Mouse (Mus musculus): ENCODE data around the gene C1qtnf9.

Gene C1qtnf9

DNA sequence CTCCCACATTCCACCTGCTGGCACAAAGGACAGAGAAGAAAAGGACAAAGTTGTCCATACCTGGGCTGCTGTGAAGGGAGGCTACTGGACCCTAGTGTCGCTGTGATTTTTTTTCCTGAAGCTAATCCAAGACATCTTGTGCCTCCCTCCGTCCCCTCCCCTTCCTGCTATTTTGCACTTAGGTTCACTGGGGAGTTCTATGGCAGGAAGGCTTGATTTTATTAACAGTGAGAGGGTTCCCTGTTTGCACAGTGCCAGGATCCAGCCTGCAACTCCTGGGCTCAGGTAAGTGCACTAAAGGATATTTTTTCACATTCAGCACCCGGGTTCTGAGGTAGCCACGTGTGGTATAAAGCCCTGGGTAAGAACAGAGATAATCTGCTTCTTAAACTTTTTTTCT lies at the start of gene C1qtnf9:
C1qtnf9 (plus strand) TSS at position 251 of the 400 bp plus-strand sequence.
- DNase-seq (ENCODE audit: low read depth, low spot score): no peak

DNA sequence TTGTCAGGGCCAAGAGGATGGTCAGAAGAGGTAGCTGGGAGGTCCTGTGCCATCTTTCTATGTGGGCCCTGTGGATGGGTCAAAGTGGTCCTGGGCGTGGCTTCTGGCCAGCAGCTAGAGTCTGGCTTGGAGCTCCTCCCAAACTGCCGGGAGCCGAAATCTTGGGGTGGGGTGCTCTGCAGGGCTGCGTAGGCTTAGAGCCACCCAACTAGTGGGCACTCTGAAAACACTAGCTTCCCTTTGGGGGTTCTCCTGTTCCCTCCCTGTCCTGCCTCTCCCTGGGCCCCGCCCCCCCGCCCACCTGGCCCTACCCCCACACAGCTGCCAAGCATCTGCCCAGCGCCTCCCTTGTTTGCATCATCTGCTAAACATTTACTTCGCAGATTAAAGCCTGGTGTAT lies 46.6 kb upstream of the C1qtnf9 start:
- no peak for DNase-seq (ENCODE audit: low read depth, low spot score)

DNA sequence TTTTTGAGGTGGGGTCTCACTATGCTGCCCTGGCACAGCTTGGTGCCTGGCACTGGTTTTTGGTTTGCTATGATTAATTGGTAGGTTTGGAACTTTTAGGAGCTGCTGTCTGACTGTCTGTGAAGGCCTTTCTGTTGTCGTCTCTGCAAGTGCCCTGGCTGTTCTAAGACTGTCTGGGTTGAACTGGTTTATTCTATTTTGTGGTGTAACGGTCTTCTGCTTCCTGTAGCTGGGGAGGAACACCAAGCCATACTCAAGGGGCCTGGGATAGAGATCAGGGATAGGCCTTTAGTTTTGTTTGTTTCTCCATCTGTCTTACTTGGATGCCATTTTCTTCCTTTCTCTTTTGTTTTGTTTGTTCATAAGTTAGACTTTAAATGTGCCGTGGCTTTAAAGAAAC lies 46.0 kb upstream of the C1qtnf9 start:
- DNase-seq (ENCODE audit: low read depth, low spot score): no peak

DNA sequence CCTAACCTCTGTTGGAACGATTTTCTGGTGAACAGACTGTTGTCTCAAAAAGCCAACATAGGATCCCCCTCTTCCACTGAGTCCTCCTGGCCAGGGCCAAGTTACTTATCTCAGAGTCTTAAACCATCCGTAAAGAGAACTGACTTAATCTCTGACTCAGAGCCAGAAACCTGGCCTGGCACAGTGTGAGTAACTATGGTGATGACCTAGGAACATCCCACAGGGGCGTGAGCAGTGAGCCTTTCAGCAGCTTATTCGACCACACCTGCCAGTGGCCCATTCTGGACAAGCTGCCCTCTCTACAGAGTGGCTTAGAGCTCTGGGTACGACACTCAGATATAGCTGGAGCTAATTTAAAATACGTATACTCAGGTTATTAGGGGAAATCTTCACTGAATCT lies 41.8 kb upstream of the C1qtnf9 start:
- DNase-seq (ENCODE audit: low read depth, low spot score): no peak

DNA sequence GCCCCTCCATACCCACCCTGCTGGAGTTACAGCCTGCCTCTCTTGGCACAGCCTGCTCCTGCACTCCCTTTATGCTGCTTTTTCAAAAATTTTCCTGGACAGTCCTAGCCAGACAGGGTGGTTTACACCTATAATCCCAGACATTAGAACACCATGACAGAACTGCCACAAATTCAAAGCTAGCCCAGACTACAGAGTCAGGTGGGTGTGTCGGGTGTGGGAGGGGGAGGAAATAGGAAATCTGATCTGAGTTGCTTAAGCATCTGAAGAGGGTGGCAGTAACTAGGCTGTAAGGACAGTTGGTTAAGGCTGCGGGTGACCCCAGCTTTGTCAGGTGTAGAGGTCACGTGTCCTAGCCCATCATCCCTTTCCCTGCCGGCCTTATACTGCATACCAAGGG lies 40.8 kb upstream of the C1qtnf9 start:
- no peak for DNase-seq (ENCODE audit: low read depth, low spot score)

DNA sequence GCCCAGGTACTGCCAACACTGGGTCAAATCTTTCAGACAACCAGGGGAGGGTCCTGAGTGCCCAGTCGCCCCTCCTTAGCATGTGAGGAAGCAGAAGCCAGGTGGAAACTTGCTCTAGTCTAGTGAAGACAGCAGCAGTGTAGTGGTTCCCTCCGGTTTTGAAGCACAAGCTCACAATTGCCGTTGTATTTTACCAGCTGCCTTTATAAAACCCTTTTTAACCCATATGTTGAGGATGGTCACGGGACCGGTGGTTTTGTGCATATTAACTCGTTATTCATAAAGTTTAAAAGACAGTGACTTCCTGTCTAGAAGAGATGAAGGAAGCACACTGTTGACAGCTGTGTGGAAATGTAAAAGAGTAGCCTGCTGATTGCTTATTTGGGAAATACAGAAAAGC lies 35.9 kb upstream of the C1qtnf9 start:
- DNase-seq (ENCODE audit: low read depth, low spot score): no peak

DNA sequence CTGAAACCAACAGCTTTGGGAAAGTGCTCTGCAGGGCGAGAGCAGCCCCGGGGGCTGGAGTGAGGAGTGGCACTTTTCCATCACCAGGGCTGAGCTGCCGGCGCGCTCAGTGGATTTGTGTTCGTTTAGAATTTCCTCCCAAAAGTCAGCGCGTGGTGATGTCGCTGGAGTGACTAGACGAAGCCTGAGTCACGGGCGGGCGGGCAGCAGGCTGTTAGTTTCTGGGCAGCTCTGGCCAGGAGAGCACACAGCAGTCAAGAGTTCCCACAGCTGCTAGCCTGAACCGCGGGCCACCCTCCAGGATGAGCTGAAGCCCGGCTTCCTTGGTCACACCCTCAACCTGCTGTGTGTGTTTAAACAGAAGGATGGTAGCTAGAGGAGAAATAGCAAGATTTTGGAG lies 35.1 kb upstream of the C1qtnf9 start:
- DNase-seq (ENCODE audit: low read depth, low spot score): no peak

DNA sequence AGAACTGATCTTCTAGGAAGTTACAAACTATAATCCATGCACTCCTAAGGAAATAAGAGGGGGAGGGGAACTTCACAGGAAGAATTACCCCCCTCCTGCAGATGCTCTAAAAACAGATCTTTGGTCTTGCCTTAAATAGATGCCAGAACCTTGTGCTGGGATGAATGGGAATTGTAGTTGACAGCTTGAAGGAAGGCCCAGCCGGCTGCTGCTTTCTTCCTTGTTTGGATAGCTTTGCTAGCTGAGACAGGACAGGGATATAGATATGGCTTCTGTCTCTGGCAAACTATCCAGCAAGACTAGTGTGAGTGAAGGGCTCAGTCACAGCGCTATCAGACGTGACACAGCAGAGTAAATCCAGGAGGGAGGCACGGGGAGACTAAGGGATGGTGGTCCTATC lies 34.2 kb upstream of the C1qtnf9 start:
- no peak for DNase-seq (ENCODE audit: low read depth, low spot score)

DNA sequence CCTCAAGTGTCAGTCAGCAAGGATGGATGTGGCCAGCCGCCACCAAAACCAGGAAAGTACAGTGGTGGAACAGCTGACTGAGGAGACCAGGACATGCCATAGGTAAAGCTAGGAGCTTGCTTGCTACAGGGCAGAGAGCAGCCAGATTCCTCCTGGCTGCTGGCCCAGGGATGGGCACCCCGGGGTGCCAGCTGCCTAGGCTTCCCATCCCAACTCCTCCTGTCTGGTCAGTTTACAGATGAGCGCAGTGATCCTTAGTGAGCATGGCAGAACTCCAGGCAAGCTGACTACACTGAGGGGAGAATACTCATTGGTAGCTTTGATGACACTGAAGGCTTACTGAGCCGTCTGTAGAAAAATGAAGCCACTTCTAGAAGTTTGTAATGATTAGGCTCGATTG lies 32.7 kb upstream of the C1qtnf9 start:
- no peak for DNase-seq (ENCODE audit: low read depth, low spot score)

DNA sequence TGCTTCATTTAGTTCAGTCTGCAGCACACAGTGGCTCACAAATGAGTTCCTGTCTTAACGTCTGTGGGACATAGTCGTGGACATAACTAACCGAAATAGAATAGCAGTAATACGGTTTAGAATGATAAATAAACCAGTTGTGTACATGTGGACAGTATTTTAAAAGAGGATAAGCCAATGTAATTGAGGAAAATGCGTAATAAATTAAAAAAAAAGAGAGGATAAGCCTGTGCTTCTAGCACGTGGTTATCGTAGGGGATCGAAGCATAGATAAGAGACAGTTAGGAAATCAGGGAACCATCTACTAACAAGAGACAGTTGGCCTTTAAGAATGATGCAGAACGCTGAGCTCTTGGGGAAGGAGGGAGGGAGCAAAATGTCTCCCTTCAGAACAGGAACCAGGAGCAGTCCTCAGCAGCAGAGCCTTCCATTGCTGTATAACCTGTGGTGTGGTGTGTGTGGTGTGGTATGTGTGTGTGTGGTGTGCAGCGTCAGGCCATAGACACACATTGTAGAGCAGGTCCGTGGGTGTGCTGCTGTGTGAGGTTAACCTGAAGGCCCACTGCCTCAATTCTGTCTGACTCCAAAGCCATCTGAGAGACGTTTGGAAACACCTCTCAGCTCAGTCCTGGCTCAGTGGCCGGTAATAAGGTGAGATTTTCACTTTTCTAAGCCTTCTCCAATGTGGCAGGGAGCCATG lies 31.9 kb upstream of the C1qtnf9 start:
- no peak for DNase-seq (ENCODE audit: low read depth, low spot score)

DNA sequence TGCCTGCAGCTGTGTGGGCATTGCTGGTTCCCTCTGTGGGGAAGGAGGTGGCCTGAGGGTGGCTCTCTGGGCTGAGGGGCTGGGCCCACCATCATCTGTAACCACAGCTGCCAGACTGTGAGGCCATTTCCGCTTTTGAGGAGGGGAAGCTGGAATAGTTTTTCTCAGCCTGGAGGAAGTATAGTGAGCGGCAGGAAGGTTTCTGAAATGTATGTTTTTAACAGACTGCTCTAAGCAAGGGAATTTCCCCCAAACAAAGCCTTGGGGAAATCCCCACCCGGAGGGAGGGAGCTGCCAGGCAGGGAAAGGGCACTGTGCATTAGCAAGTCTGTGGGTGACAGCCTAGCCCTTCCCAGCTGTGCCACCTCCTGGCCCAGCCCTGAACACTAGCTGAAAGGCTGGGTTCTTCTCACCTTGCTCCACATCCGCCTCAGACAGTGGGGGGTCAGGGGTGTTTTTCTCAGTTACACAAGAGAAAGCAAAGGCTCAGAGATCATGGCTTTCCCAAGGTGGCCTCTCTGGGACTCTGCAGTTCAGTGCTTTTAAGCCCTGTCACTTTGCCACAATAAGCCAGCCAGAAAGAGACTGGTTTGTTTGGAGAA lies 31.2 kb upstream of the C1qtnf9 start:
- DNase-seq (ENCODE audit: low read depth, low spot score): peak; percentile 26

DNA sequence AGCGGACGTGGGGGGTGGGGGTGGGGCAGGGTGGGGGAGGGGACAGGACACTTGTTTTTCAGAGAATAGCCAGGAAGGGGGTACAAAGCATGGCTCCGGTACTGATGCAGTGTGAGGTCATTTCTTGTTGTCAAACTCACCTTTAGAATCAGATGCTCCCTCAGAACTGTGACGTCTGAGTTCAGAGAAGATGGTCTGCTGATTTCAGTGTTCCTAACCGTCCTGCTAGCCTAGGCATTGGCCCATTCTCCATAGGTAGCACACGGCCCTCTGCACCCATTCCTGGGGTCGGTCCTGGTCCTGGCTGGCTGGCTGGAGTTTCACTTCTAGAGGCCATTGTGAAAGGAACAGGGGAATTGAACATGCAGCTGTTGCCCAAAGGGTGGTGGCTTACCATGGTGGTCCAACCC lies 30.7 kb upstream of the C1qtnf9 start:
- no peak for DNase-seq (ENCODE audit: low read depth, low spot score)

DNA sequence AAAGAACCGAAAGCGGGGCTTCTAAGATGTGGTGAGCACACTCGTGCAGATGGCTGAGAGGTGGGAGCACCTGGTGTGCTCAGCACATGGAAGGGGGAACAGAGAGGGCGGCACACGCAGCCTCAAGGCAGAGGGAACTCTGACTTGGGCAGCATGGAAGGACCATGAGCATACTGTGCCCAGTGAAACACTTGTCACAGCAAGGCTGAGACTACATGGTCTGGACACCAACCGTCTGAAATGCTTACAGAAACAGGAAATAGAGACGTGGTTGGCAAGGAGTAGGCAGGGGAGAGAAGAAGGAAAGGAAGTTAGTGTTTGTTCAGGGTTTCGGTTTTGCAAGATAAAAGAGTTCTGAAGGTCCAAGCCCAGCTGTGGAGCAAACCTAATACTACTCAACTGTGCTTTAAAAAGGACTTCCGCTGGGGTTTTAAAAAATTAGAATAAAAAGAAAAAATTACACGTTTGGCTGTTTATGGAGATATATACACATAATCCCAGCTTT lies 29.4 kb upstream of the C1qtnf9 start:
- DNase-seq (ENCODE audit: low read depth, low spot score): no peak

DNA sequence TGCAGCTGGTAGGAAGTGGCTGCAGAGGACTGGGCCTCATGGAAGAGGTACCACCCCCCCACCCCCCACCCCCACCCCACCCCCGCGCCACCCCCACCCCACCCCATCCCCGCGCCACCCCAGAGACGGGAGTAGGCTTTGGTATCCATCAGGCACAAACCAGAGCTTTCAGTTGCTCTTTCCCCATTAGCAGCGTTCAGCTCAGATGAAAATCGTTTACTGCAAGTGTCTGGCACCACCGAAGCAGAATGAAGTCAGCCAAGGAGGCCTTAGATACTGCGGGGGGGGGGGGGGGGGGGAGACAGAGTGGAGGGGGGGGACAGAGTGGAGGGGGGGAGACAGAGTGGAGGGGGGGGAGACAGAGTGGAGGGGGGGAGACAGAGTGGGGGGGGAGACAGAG lies 28.8 kb upstream of the C1qtnf9 start:
- DNase-seq (ENCODE audit: low read depth, low spot score): no peak

DNA sequence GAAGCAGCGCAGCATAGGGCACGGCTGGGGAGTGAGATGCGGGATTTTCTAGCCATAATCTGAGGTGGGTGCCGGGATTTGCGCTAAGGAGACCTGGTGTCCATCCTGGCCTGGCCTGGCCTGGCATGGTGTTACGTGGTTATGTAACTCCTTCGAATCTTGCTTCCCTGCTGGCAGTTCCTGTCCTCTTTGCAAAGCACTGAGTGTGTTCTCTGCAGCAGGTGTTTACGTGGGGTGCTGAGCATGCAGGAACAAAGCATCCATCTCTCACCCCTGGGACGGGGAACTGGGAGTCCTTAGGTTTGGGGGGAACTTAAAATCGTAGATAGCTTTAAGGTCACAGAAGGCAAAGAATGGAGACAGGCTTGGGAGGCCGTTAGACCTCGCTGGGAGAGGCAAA lies 28.3 kb upstream of the C1qtnf9 start:
- no peak for DNase-seq (ENCODE audit: low read depth, low spot score)

DNA sequence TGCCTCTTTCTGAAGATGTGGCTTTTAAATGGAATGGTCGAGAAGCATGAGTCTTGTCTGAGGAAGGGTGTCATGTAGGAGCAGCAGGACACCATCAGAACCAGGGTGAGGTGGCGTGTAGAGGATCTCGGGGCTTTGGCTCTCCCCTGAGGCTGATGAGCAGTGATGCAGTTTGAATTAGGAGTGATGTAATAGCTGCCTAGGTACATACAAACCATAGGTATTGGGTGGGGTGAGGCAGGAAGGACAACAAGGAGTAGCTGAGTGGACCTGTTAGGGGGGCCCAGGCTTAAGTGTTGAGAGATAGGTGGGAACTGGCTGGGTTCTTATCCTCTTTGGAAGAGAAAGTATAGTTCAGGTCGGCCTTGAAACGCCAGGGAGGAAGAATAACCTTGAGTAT lies 27.4 kb upstream of the C1qtnf9 start:
- no peak for DNase-seq (ENCODE audit: low read depth, low spot score)

DNA sequence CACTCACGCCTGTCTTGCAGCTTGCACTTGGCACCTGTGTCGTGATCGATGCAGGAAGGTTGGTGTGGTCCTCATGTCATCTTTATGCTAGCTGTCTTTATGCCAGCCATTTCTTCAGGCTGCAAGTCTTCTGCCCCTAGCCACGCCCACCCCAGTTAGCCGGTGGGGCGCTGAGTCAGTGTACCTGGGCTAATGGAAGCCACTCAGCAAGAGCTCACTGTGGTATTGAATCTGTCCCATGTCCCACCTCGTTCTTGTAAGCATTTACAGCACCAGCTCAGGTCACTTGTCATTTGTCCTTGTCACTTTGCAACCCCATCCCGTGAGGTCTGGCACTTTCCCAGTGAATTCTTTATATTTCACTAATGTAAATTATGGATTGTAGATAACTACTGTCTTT lies 26.9 kb upstream of the C1qtnf9 start:
- no peak for DNase-seq (ENCODE audit: low read depth, low spot score)

DNA sequence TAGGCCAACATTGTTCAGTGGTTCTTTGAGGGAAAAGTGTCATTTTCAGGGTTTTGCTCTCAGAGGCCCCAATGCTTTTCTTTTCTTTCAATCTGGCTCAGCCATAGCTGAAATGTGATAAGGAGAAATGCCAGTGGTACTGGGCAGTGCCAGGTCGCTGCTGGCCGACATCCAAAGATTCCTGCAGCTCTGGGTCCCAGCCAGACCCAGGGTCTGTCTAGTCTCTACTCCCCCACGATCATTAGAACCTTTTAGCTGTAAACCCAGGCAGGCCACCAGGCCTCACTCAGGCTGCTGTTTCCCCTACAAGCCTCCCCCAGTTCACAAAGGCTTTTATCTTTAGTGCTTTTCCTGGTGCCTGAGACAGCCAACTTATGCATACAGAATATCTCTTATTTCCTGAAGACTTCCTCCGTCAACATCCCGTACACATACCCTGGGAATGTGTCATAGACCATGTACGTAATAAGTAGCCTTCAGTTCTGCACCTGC lies 26.4 kb upstream of the C1qtnf9 start:
- no peak for DNase-seq (ENCODE audit: low read depth, low spot score)

DNA sequence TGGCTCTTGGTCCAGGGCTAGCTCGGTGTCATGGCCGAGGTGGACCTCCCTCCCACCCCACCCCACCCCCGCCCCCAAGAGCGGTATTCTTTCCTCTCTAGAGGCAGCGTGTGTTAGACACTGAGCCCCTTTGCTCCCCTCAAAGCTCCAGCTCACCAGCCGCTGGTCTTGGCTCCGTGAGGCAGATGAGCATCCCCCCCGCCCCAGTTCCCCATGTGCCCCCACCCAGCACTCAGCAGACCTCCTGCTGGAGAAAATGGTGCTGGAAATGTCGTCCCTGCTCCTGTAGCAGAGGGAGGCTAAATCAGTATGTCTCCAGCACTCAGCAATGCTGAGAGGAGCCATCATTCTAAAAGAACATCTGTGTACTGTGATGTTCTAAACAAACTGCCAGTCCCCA lies 24.3 kb upstream of the C1qtnf9 start:
- no peak for DNase-seq (ENCODE audit: low read depth, low spot score)

DNA sequence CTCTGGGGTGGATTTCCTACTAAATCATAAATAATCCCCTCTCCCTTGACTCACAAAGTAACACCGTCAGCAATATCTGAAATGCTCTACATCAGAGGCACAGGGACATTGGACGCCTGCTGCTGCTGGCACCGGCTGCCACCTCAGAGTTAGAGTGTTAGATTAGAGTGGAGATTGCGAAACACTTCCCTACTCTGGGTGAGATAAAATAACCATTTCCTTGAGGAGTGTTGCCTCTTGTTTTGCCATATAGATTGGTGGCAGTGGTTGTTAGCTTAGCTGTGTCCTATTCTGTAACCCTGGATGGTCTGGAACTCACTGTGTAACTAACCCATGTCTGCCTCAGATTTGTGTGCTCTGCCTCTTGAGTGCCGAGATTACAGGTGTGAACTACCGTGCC lies 22.7 kb upstream of the C1qtnf9 start:
- DNase-seq (ENCODE audit: low read depth, low spot score): no peak

DNA sequence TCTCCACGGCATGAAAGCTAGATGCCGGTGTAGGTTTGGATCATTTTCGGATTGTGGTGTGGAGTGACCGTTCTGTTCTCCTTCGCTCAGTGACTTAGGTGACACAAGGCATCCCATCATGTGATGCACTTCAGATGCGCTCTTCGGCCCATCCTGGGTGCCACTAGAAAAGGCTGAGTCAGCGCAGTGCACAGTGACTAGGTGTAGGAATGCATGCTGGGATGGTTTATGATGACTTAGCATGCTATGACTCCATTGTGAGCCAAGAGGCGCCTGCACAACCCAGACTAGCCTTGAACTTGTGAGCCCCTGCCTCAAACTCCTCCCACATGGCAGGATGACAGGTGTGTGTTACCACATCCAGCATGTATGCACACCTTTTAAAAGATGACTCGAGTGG lies 21.8 kb upstream of the C1qtnf9 start:
- DNase-seq (ENCODE audit: low read depth, low spot score): no peak

DNA sequence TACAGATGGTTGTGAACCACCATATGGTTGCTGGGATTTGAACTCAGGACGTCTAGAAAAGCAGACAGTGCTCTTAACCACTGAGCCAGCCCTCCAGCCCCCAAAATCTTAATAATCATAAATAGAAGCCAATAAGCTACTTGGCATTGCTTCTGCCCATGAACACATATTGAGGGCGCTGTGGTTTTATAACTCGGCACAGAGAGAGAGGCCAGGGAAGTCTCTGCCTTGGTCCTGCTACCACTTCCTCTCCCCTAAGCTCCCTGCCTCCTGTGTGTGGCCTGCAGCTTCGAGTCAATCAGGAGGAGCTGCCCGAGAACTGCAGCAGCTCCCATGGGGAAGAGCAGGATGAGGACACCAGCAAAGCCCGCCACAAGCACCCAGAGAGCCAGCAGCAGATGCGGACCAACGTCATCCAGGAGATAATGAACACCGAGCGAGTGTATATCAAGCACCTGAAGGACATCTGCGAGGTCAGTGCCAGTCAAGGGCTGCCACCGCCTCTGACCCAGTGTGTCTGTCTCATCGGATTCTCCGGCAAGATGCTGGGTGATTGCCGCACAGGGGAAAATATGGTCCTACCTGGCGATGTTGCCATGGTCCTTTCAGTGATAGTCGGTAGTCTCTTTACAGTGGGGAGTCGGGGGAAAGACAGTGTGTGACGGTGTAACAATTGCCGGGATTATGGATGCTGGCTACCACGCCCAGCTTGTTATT lies 20.6 kb upstream of the C1qtnf9 start:
- DNase-seq (ENCODE audit: low read depth, low spot score): no peak

DNA sequence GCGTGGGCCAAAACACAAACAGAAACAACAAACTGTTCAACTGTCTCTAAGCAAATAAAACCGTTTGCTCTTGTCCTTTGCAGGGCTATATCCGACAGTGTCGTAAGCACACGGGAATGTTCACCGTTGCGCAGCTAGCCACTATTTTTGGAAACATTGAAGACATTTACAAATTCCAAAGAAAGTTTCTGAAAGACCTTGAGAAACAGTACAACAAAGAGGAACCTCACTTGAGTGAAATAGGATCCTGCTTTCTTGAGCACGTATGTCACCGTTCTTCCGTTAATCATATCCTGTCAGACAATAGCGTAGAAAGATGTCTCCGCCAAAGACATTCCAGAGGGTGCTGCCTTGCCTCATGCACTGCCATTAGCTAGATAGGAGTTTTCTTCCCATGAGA lies 18.1 kb upstream of the C1qtnf9 start:
- DNase-seq (ENCODE audit: low read depth, low spot score): no peak

All from forelimb bud, embryonic 11.5 days (tissue).